Mouse (Mus musculus) ovary, adult 18-20 months (tissue): Measurements from ENCODE around the gene Asgr1.

Experiments used
- DNase-seq: peaks from one replicate; pipeline ENCODE4 v3.0.0; 2022; ENCODE audit warnings: low spot score, mixed read lengths

The Asgr1 gene

DNA sequence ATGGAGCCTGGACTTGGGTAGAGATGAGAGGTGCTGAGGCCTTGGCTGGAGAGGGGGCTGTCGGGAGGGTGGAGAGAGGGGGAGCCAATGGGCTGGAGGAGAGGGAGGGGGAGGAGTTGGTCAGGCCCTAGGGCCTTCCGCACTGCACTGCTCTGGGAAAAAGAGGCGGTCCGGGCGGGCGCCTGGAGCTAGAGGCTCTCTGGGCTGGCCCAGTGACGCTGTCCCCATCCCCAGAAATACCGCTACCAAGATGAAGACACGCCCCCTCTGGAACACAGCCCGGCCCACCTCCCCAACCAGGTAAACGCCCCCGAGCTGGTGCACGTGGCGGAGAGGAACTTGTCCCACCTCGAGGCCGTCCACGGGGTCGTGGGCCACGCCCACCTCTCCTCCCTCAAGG lies 27.2 kb upstream of the Asgr1 start:
- DNase-seq = no peak

- no peak for DNase-seq
These were observed 26.5 kb upstream of the Asgr1 start for GRCm38 (mm10) chr11:70027397-70027796.

- no peak for DNase-seq
These were observed 25.3 kb upstream of the Asgr1 start for GRCm38 (mm10) chr11:70028401-70029129.

DNA sequence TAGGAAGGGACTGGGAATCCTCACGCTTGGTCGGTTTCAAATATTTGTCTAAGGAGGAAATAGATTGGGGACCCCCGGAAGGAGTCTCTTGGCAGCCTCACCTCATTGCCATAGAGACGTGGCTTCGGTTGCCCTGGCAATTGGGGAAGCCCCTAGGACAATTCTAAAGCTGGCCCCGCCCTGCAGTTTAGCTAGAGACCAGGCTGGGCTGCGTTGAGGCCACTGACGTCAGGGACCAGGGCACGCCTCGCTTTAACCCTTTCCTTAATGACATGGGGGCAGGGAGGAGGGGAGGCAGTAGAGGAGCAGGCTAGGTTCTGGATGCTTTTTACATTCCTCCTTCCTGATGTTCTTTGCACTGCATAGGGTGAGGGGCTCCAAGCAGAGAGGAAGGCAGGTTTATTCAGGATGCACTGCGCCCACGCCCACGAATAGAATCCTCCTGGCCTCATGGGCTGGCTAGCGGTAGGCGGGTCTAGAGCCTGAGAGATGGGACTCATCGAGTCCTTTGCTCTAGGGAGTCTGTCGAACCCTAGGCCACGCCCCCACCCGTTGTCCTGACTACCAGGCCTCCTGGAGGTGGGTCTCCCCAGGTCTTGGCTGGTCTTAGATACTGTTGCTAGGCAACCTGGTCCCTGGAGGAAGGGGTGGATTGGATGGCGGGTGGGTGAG lies 24.6 kb upstream of the Asgr1 start:
- DNase-seq = peak; percentile 65

- DNase-seq = no peak
These were observed 23.9 kb upstream of the Asgr1 start for GRCm38 (mm10) chr11:70029829-70030550.

GRCm38 (mm10) chr11:70030651-70031320 lies 23.1 kb upstream of the Asgr1 start:
- DNase-seq = no peak

GRCm38 (mm10) chr11:70031321-70031670 lies 22.6 kb upstream of the Asgr1 start:
- no peak for DNase-seq

DNA sequence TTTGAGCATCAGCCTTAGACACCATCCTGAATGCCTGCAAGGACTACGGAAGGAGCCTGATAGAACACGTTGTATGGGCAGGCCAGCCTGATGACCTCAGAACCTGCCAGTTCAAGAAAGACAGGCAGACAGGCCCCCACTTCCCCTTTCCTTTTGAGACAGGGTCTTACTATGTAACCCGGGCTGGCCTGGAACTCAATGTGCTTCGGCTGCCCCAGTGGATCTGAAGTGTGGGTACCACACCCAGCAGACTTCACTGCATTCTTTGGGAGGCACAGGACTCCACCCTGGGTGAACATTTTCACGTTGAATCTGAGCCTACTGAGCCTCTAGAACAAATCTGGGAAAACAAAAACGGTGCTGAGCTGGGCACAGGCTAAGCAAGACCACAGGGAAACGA lies 15.7 kb upstream of the Asgr1 start:
- no peak for DNase-seq

- DNase-seq = no peak
These were observed 14.3 kb upstream of the Asgr1 start for GRCm38 (mm10) chr11:70039631-70040030.

GRCm38 (mm10) chr11:70040184-70040583 lies 13.7 kb upstream of the Asgr1 start:
- DNase-seq = no peak

DNA sequence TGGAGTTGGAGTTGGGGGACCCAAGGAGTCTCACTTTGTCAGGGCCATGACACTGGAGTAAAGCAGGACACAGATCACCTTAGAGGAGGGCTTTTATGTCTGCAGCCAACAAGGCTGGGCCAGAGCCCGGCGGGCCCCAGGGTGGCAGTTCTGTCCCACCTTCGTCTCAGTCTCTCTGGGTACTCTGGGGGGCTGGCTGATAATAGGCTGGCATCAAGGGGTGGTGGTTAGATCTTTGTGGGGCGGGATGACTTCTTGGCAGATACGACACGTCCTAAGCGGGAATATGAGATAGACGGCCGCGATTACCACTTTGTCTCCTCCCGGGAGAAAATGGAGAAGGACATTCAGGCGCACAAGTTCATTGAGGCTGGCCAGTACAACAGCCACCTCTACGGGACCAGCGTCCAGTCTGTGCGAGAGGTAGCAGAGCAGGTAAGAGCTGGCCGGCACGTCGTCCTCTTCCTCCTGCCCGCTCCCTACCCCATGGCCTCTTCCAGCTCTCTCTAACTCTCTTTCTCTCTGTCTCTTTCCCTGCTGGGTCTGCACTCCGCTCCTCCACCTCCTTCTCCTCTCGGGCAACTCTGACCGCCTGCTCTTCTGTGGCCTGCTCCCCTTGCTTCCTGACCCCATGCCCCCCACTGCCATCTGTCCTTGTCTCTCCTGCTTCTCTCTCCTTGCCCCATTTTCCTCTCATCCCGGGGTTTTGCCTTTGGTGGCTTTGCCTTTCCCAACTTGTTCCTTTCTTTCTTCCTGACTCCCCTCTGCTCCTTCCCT lies 11.4 kb upstream of the Asgr1 start:
- DNase-seq = no peak

DNA sequence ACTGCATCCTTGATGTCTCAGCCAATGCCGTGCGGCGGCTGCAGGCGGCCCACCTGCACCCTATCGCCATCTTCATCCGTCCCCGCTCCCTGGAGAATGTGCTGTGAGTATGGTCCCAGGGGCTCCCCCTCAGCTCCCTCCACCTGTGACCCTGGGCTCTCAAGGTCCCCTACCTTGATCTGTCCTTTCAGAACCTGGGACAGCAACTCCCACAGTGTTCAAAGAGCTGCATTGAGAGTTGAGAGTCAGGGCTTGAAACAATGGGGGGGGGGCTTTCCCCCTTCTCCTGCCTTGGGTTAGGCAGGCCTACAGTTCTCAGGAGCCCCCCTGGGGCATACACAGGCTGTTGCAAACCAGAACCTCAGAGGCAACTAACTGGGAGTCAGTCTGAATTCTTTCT lies 10.2 kb upstream of the Asgr1 start:
- no peak for DNase-seq

DNA sequence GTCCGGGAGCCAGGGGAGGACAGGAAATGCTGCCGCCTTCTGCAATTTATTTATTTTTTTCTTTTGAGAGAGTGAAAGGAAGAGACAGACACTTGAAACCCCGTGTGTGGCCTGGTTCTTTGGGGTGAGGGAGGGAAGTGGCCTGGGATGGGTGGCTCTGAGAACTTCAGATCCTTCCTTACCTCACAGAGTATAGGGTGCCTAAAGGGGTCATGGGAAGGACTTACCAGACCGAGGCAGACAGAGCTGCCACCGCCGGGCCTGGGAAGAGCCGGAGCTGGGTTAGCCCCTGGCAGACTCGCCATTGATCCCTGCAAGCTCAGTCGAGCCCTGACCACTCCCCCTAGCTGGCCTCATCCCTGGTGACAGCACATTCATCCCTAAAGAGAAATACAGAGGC lies 8.4 kb upstream of the Asgr1 start:
- DNase-seq = no peak

GRCm38 (mm10) chr11:70049366-70049765 lies 4.5 kb upstream of the Asgr1 start:
- no peak for DNase-seq

DNA sequence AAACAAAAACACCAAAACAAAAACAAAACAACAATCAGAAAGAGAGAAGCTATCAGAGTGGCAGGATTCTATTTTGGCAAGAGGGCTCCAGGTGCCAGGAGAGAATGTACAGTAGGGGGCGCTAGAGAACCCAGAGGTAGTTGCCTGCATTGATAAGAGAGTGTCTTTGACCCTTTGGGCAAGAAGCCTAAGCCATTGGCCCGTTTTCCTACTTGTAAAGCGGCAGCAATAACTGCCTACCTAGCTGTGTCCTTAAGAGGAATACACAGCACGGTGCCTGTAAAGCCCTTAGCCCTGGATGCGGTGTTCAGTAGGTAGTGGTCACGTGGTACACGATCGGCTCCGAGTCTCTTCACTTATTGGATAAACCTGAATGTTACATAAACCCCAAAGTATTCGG lies 4.1 kb upstream of the Asgr1 start:
- no peak for DNase-seq

DNA sequence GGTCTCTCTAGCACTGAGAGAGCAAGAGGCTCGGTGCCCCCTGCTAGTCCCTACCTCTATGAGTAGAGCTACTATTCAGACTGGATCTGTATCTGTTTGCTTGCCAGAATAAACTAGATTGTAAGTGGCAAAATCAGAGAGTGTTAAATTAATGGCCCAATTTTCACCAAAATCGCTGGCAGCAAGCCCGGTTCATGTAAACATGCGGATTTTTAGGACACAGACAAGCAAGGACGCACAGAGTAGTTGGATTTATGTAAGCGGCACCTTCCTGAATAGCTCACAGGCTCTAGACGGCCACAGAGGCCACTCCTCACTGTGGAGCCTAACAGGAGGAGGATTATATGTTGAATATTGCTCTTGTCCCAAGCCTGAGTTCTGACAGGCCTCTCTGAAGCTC lies 729 bp upstream of the Asgr1 start:
- no peak for DNase-seq

- no peak for DNase-seq
These were observed 1.8 kb downstream of the Asgr1 start for GRCm38 (mm10) chr11:70055618-70056214.

DNA sequence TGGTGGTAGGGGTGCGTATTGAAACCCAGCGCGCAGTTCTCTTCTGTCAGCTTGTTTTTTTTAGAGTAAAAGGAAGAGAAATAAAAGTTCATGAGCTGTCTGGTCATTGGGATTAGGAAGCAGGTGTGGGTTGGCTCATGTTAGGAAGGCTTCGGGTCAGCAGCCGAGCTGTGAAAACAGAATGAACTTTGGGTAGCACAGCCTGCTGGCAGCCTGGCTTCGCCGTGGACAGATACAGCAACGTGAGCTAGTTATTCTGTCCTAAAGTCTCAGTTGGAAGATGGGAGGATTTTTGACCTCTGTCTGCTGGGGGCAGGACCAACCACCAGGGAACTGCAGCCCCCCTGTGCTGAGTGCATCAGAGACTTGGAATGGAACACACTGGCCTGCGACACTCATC lies 3.9 kb downstream of the Asgr1 start:
- DNase-seq = no peak

DNA sequence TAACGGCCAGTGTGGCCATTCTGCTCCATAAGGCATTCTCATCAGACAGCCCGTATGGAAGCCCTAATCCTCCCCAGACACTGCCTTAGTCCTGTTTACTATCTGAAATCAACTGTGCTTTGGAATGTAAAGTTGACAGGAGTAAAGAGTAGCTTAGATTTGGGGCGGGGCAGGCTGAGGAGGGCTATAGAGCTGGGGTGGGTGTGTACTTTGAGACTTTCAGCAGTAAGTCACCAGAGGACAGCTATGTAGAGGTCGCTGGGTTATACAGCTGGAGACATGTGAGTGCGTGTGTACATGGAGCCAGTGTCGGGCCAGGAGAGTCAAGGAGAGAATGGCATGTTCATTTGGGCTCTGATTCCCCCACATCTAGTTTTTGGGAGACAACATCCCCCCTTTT lies 6.0 kb downstream of the Asgr1 start:
- DNase-seq = no peak

DNA sequence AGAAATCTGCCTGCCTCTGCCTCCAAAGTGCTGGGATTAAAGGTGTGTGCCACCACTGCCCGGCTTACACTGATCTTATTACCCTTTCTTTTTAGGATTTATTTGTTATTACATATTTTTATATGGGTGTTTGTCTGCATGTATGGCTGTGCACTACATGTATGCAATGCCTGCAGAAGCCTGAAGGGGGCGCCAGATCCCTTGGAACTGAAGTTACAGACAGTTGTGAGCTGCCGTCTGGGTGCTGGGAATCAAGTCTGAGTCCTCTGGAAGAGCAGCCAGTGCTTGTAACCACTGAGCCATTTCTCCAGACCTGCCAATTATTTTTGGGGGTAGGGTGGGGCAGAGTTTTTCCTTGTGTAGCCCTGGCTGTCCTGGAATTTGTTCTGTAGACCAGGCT lies 9.2 kb downstream of the Asgr1 start:
- DNase-seq = no peak

- DNase-seq = peak; percentile 27
These were observed 12.8 kb downstream of the Asgr1 start for GRCm38 (mm10) chr11:70066701-70067100.

- DNase-seq = no peak
These were observed 14.4 kb downstream of the Asgr1 start for GRCm38 (mm10) chr11:70068245-70068644.
